Mouse (Mus musculus): ENCODE data around the gene Alox15. TPM values are rescaled to one million over a fixed set of nuclear protein-coding genes. Genes with fewer than 3 reads are reported as not detected.

The Alox15 gene
- total and polyA plus RNA-seq, 3 experiments, result not detected

- no peaks in the 10 kb centered on the region for H3K9me3 ChIP-seq (replicated peaks; ENCODE audit: low read length)
- in situ Hi-C loops (cut with MboI; ENCODE audit: low pct_ligation_motif_present, low pct_unique_long_range_greater_than_20kb, low sequenced_read_pairs) (no loop called here), dilution Hi-C loops (cut with MboI; ENCODE audit: extremely low pct_ligation_motif_present, extremely low pct_unique_long_range_greater_than_20kb, low sequenced_read_pairs) (no loop called here)
- no peak overlapping the region for H3K27ac ChIP-seq (ENCODE audit: insufficient read depth, low read depth)
- H3K4me2 ChIP-seq (ENCODE audit: insufficient read depth, low read depth, poor library complexity, severe bottlenecking), result no peak overlapping the region
- TF ChIP-seq TBP (conservative IDR thresholded peaks at IDR 0.05; ENCODE audit: low read depth, low read length), result no peak
- TF ChIP-seq ZC3H11A (IDR thresholded peaks at IDR 0.05; ENCODE audit: low read depth, low read length), result no peak
- TF ChIP-seq ZNF384 (IDR thresholded peaks at IDR 0.05; ENCODE audit: low read depth, low read length), result no peak
- no peak for TF ChIP-seq GABPA (IDR thresholded peaks at IDR 0.05; ENCODE audit: insufficient replicate concordance, low read depth, low read length)
- peaks cover 3 to 22% of the 10 kb centered on the region in 2 experiments for H3K36me3 ChIP-seq (replicated peaks in 1 of 2; ENCODE audit: control insufficient read depth in 1 of 2, insufficient read depth in 1 of 2, low read length in 1 of 2)
- no peaks in the 10 kb centered on the region for H3K27me3 ChIP-seq (replicated peaks)
- DNase-seq (ENCODE audit: extremely low read depth), result no peak
- H3K79me2 ChIP-seq (replicated peaks; ENCODE audit: control insufficient read depth, extremely low read depth, insufficient read depth, poor library complexity, severe bottlenecking), result no peaks in the 10 kb centered on the region
- peaks cover 0 to 20% of the 10 kb centered on the region in 2 experiments; a peak in 2 of 4 replicates for H3K4me1 ChIP-seq (ENCODE audit: control insufficient read depth in 1 of 2, insufficient read depth in 2 of 2)
- no peak overlapping the region for H3K9ac ChIP-seq (ENCODE audit: insufficient read depth, low read depth)
- H3K4me3 ChIP-seq (replicated peaks in 1 of 3; ENCODE audit: low read depth in 2 of 3, low read length in 2 of 3, poor library complexity in 1 of 3), result no peak overlapping the region
Measured at GRCm38 (mm10) chr11:70380478-70381005, 28.7 kb upstream of the Alox15 start.

- DNase-seq (ENCODE audit: extremely low read depth), result no peak
- no peak overlapping the region for H3K4me3 ChIP-seq (replicated peaks in 1 of 3; ENCODE audit: low read depth in 2 of 3, low read length in 2 of 3, poor library complexity in 1 of 3)
- H3K9me3 ChIP-seq (replicated peaks; ENCODE audit: low read length), result no peaks in the 10 kb centered on the region
- H3K36me3 ChIP-seq (replicated peaks in 1 of 2; ENCODE audit: control insufficient read depth in 1 of 2, insufficient read depth in 1 of 2, low read length in 1 of 2), result peaks cover 0 to 2% of the 10 kb centered on the region in 2 experiments
- H3K4me1 ChIP-seq (ENCODE audit: control insufficient read depth in 1 of 2, insufficient read depth in 2 of 2), result peaks cover 0 to 19% of the 10 kb centered on the region in 2 experiments; a peak in 2 of 4 replicates
- TF ChIP-seq RAD21 (IDR thresholded peaks at IDR 0.05; ENCODE audit: low read depth, low read length) (no peak), CHD1 (IDR thresholded peaks at IDR 0.05; ENCODE audit: low read depth, low read length) (no peak), POLR2A (IDR thresholded peaks at IDR 0.05; ENCODE audit: low read depth, low read length) (no peak), MAFK (IDR thresholded peaks at IDR 0.05; ENCODE audit: insufficient replicate concordance, low read length) (no peak), JUND (conservative IDR thresholded peaks at IDR 0.05; ENCODE audit: low read depth, low read length) (no peak), ZC3H11A (IDR thresholded peaks at IDR 0.05; ENCODE audit: low read depth, low read length) (no peak), MEF2A (IDR thresholded peaks at IDR 0.05; ENCODE audit: borderline replicate concordance, low read depth, low read length) (no peak), ZMIZ1 (IDR thresholded peaks at IDR 0.05; ENCODE audit: low read depth, low read length) (no peak), PAX5 (IDR thresholded peaks at IDR 0.05; ENCODE audit: low read length) (no peak), CHD2 (IDR thresholded peaks at IDR 0.05; ENCODE audit: low read length) (no peak), USF1 (IDR thresholded peaks at IDR 0.05; ENCODE audit: low read depth, low read length) (no peak), CTCF (conservative IDR thresholded peaks at IDR 0.05 in 1 of 2, IDR thresholded peaks at IDR 0.05 in 1 of 2; ENCODE audit: low read depth in 2 of 2, low read length in 2 of 2) (no peak), MYC (IDR thresholded peaks at IDR 0.05; ENCODE audit: low read depth, low read length) (no peak), UBTF (IDR thresholded peaks at IDR 0.05; ENCODE audit: low read depth, low read length) (no peak), E2F4 (IDR thresholded peaks at IDR 0.05; ENCODE audit: insufficient replicate concordance, low read depth, low read length) (no peak), USF2 (conservative IDR thresholded peaks at IDR 0.05; ENCODE audit: low read depth, low read length) (no peak), NELFE (IDR thresholded peaks at IDR 0.05; ENCODE audit: low read depth, low read length) (no peak), ZKSCAN1 (IDR thresholded peaks at IDR 0.05; ENCODE audit: borderline replicate concordance, low read depth, low read length) (no peak), ZNF384 (IDR thresholded peaks at IDR 0.05; ENCODE audit: low read depth, low read length) (no peak), TBP (conservative IDR thresholded peaks at IDR 0.05; ENCODE audit: low read depth, low read length) (no peak)
- dilution Hi-C loops (cut with MboI; ENCODE audit: extremely low pct_ligation_motif_present, extremely low pct_unique_long_range_greater_than_20kb, low sequenced_read_pairs), result no loop called here
- in situ Hi-C loops (cut with MboI; ENCODE audit: low pct_ligation_motif_present, low pct_unique_long_range_greater_than_20kb, low sequenced_read_pairs), result no loop called here
- H3K4me2 ChIP-seq (ENCODE audit: insufficient read depth, low read depth, poor library complexity, severe bottlenecking), result no peak overlapping the region
- H3K27ac ChIP-seq (ENCODE audit: insufficient read depth, low read depth), result no peak overlapping the region
- no peak overlapping the region for H3K9ac ChIP-seq (ENCODE audit: insufficient read depth, low read depth)
- peaks cover 5% of the 10 kb centered on the region for H3K27me3 ChIP-seq (replicated peaks)
- no peaks in the 10 kb centered on the region for H3K79me2 ChIP-seq (replicated peaks; ENCODE audit: control insufficient read depth, extremely low read depth, insufficient read depth, poor library complexity, severe bottlenecking)
Measured at GRCm38 (mm10) chr11:70376054-70376453, 24.2 kb upstream of the Alox15 start.

Measured in CH12.LX (cell line).